Mouse (Mus musculus): Measurements from ENCODE around the gene Rph3al.

Gene Rph3al

DNA sequence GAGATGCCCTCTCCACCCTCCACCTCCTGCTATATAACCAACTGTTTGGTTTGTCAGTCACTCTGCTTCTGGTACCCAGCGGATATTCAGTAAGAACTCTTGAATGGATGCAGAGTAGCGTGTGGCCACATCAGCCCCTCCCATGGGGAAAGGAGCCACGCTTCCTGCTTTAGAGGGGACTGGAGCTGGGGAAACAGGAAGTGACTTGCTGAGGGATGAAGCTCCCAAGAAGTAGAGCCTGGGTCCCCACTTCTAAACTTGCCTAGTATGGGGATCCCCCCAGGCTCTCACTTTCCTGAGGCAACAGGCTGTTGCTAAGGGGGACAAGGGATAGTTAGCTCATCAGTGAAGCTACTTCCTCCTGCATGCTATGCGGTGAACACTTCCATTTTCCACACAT lies 30.8 kb downstream of the Rph3al start:
- DNase-seq (ENCODE audit: low read depth, low spot score): no peak

DNA sequence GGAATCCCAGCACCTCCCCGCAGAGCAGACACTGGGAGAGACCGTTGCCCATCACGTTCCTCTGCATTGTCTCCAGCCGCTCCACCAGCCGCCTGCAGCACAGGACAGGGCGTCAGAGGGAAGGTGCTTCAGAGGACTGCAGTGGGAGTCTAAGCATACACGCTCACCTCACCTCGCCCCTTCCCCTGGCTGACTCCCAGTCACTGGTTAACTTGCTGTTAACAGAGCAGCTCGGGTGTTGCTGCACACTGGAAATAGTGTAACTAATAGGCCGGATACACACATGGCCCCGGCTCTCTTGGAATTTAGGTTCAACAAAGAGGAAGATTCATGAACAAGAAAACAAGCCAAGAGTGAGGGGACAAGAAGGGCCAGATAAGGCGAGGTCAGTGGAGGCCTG lies 31.7 kb downstream of the Rph3al start:
- no peak for DNase-seq (ENCODE audit: low read depth, low spot score)

DNA sequence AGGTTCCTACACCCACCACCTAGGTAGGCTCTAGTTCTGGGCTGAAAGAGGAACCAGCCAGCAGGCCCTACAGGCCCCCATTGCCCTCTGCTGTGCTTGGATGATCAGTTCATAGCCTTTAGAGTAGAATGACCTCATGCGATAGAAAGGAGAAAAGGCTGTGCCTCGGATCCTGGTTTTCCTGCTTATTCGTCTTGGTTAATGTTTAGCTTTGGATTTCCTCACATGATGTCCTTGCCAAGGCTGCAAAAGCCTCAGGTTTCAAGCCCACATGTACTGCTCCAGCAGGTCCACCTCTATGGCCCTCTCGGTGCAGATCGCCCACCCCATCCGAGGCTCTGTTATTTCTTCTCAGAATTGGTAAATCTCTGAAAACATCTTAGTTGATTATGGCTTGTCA lies 33.2 kb downstream of the Rph3al start:
- DNase-seq (ENCODE audit: low read depth, low spot score): no peak

DNA sequence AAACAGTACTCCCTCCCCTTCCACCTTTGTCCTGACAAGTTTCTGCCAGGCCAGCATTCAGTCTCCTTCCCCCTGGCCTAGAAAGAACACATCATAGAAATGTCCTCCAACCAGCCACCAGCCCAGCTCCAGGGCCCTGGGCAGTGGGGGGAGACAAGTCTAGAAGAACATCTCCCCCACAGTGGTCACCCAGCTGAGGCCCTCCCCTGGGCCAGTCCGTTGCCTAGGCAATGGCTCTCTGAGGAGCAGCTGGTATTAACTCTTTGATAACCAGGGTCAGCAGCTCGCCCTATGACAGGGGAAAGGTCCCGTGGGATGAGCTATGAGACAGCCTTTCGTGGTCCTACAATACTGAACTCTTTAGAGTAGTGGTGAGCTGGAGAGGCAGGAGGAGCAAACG lies 33.7 kb downstream of the Rph3al start:
- no peak for DNase-seq (ENCODE audit: low read depth, low spot score)

DNA sequence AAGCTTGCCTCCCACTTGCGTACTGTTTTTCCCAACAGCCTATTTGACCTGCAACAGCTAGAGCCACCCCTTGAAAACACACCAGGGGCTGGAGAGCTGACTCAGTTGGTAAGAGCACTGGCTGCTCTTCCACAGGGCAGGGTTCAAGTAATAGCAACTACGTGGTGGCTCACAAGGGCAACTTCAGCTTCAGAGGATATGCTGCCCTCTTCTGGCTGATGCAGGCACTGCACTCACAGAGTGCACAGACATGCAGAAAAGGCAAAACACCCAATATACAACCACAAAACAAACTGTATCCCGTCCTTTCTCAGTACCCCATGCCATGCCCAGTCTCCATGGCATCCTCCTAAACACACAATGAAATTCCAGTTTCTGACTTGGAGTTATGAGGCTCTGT lies 34.7 kb downstream of the Rph3al start:
- no peak for DNase-seq (ENCODE audit: low read depth, low spot score)

DNA sequence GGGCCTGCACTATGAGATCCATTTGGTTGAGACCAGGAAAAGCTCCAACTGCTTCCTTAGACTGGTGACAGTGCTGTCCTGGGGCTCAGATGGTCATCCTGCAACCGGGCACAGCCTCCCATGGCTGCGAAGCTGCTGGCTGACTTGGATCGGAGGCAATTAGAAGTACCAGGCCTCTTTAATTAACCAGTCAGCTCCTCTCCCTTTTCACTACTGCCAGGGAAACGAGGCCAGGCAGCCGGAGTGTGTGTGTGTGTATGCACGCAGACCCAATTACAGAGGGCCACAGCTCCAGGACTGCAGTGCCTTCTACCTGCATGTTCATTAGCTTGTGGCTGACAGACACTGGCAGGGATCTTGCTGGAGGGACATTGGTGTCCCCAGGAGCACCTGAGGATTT lies 36.9 kb downstream of the Rph3al start:
- DNase-seq (ENCODE audit: low read depth, low spot score): no peak

DNA sequence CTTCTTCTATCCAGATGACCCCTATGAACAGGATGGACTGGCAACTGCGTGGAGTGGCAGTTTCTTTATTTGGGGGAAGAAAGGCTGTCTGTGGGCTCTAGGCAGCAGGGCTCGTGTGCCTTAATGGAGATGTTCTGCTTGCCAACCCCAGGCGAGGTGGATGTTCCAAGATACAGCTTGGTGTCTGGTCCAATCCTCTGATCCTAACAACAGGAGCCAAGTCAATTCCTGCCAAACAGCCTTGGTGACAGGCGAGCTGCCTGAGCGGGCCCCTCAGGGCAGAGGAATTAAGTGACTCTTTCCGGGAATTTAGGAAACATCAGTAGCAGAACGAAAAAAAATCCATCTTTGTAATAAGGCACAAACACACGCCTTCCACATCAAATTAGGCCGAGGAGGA lies 38.6 kb downstream of the Rph3al start:
- DNase-seq (ENCODE audit: low read depth, low spot score): no peak

DNA sequence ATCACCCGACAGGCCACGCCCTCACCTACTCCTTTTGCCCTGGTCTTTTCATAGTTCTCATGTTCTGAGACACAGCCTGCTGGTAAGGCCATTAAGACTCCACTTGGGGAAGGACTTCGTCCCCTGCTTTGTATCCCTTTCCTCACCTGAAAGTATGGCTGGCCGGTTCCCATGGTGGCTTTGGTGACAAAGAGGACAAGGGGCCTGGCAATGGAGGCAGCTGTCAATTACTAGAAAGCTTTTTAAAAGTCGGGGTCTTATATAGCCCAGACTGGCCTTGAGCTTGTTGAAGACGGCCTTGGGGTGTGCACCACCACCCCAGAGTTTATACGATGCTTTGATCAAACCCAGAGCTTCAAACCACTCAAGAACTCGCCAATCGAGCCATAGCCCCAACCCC lies 39.7 kb downstream of the Rph3al start:
- DNase-seq (ENCODE audit: low read depth, low spot score): no peak

DNA sequence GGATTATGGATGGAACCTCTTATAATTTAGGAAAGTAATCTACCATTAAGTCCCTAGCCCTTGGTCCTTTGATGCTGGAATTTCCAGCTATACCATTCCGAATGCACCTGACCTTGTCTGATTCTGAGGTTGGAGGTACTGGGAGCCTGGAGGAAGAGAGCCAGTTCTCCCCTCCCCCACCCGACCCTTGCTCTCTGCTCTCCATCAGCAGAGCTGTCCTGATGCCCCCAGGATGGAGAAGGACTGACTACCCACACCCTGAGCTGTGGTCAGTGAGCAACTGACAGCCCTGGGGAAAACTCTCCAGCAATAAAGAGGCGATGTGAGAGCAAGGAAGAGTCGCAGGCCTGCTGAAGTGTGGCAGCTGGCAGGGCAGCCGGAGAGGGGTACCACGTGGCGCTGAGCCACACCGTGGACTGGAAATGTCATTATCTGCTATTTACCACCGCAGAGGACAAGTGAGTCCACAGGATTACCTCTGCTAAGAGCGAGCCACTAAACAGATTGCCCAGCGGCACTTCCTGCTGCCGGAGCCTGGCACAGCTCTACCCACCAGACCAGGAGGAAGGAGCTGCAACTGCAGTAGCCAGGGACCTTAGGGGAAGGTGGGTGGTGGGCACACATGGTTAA lies 43.3 kb downstream of the Rph3al start:
- no peak for DNase-seq (ENCODE audit: low read depth, low spot score)

DNA sequence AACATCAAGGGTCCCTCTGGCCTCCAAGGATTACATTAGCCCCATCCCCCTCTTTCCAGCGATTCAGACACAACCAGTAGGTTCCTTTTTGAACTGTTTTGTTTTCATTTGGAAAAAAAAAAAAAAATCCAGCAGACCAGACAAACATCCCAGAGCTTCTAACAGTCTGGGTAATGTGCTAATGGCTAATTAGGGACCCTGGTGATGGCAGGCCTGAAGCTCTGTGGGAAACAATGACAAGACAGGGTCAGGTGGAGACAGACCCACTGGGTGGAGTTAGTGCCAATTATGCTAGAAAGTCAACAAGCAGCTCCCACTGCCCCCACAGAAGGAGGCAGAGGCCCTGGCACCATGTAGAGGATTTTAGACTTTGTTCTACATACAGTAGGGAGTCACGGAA lies 44.3 kb downstream of the Rph3al start:
- DNase-seq (ENCODE audit: low read depth, low spot score): no peak

DNA sequence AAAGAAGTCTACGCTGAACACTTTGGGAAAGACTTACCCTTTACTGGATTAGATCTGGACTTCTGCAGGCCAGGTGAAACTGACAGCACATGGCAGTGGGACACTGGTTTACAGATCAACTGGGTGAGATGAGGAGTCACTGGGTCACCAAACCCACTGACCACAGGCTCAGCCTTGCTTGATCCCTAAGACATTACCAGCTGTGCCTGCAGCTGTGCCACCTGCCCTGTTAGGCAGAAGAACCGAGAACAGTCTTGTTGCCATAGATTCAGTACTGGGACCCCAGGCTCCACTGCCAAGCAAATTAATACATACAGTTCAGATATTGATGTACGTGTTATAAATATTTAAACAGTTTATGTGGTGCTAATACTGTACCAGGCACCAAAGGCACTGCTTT lies 50.9 kb downstream of the Rph3al start:
- no peak for DNase-seq (ENCODE audit: low read depth, low spot score)

DNA sequence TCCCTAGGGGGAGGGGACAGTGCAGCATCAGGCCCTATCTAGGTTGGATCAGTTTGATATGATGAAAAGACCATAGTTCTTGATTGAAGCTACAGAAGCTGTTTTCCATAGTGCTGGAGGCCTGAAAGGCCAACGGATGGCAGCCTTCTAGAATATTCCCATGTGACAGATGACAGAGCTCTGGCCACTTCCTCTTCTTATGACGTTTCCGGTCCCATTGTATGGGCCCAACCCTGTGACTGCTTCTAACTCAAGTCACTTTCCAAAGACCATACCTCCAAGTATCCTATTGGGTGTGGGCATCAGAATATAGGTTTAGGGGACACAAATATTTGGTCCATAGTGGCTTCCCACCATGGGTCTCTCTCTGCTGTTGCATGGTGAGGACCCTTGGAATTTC lies 57.0 kb downstream of the Rph3al start:
- no peak for DNase-seq (ENCODE audit: low read depth, low spot score)

DNA sequence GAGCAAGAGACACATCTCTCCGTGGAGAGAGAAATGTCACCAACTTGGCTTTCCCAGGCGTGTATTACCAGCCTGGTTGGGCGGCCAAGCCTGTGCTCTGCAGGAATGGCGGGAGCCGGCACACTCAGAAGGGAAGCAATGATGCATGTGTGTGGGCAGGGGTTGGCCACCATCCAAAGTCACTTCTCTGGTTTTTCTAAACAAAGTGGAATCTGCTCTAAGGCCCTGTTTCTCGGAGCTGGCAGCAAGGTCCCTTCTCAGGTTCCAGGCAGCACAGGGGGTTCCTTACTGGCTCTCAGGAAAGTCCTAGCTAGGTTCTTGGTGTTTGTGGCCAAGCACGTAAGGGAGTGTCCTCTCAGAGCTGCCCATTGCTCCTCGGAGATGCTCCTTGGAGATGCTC lies 58.2 kb downstream of the Rph3al start:
- no peak for DNase-seq (ENCODE audit: low read depth, low spot score)

DNA sequence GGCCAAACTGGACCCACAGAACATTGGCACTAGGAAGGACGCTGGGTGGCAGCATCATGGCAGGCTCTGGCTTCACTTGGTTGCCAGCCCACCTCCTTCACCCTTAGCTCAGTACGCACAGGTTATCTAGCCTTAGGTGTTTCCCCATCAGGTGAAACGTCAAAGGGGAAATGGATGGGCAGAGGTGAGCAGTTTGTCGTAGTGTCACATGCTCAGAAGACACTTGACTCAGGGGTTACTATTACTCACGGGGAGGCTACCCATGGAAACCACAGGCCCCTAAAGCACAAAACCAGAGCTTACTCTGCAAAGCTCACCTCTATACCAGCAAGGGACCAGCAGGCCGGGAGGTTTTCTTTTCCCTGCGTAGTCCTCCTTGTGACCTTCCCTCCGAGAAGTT lies 59.8 kb downstream of the Rph3al start:
- DNase-seq (ENCODE audit: low read depth, low spot score): no peak

DNA sequence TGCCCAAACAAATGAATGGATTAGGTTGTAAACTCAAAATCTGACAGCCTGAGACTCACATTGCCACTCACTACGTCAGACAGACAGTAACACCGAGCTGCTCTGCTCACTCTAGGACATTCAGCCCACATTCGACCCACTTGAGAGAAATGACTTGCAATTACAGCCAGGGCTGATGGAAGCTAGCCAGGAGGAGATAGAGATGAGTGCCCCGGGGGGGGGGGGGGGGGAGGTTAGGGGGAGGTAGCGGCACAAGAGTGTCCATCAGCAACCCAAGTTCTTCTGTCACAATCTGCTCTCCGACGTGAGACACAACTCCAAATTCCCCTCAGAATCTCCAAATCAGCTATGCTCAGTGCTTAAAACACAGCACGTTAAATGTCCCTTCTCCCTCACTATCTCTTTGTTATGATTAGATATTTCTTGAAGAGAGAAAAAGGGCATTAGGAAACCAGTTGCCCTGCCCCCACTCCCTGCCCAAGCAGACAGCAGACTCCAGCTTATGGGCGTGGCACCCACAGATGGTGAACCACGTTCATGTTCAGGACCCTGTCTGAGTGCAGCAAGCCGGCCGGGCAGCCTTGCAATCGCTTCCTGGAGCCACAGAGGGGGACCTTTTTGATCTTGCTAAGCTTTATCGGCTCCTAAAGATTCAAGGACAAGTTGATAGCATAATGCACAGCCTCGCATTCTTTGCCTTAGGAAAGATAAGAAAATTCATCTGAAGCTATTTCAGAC lies 62.0 kb downstream of the Rph3al start:
- no peak for DNase-seq (ENCODE audit: low read depth, low spot score)

DNA sequence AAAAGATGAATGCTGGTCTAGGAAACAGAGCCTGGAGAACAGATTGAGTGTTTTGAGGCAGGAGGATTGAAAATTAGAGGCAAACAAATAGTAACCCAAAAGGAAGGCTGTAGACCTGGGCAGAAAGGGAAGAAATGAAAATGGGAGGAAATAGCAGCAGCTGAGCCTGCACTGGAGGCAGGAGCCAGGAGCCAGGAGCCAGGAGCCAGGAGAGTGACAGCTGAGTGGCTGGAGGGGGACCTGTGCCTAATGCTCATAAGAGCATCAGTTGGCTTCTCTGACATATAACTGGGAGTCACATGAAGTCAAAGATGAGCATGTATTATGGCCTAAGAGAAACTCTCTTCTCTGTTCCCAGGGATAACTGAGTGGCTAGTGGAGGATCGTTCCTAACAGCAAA lies 66.5 kb downstream of the Rph3al start:
- DNase-seq (ENCODE audit: low read depth, low spot score): no peak

DNA sequence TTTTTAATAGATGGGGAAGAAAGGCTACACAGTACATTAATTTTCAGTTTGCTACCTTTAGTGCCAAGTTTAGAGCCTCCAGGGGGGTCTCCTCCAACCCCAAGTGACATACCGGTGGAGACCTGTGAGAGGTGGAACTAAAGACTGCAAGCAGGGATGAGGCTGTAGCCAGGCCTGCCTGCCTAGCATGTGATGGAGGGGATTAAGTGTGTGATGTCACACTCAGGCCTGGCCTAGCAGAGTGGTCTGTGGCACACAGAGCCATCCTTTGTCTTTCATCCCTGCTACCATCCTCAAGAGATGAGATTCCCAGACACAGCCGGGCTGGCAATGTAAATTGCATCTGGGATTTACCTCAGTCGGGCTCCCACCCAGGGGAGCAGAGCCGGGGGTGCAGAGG lies 67.3 kb downstream of the Rph3al start:
- DNase-seq (ENCODE audit: low read depth, low spot score): no peak

DNA sequence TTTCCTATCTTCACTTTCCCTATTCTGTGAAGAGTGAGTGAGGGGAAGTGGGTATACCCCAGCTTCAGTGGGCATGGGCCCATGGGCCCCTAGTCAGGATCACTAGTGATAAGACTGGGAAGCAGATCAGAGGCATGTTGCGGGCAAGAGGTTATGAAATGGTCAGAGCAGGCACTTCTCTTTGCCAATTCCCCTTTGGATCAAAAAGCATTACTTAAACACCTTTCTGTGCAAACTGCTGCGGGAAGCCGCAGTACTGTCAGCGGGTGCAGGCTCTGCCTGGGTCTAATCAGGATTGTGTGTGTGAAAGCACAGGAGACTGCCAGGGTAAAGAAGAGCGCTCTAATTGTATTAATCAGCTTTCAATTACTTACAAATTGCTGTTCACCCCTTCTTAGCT lies 67.8 kb downstream of the Rph3al start:
- DNase-seq (ENCODE audit: low read depth, low spot score): no peak

DNA sequence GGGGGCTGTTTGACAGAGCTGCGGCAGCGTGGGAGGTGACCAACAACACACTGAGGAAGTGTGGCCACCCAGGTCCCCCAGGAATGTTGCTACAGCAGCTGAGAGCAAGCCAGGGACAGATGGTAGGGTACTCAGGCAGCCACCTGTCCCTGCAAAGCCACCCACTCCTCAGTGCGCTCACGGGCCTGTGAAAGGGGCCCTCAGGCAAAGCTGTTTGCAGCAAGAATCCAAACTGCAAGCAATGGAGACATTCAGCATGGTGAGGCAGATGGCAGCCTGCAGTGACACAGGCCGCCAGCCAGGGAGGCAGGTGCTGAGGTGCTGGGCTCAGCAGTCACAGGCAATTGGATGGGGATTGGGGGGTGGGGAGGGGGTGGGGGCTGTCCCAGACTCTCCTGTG lies 68.3 kb downstream of the Rph3al start:
- DNase-seq (ENCODE audit: low read depth, low spot score): no peak

DNA sequence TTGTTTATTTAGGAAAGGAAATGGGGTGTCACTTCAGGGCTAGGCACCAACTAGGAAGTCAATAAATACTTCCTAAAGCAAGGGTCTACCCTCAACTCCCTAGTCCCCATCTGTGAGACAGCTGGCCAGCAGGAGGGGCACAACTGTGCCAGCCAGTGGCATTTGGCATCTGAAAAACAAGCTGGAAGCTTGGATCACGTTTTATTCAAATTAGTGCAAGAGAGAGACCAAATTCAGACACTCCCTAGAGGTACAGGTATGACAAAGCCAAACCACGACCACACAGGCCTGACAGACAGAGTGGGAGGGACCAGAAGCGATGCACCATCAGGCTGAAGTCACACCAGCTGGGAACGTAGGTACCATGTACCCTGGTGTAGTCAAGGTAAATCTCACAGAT lies 71.4 kb downstream of the Rph3al start:
- no peak for DNase-seq (ENCODE audit: low read depth, low spot score)

DNA sequence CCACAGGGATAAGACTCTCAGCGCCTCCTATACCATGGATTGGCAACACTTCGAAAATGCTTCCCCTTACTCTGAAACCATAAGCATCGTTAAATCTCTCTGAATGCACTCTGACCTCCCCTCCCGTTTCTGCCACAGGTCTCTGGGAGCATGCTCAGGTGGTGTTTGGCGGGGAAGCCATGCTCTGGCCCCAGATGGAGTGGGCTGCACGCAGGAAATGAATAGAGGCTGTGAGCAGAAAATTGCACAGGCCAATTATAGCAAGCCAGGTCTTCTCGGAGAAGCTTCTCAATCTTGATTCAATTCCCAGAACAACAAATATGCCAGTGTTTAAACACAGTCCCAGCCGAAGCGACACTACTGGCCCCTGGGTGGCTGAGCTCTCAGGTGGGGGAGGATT lies 72.4 kb downstream of the Rph3al start:
- no peak for DNase-seq (ENCODE audit: low read depth, low spot score)

DNA sequence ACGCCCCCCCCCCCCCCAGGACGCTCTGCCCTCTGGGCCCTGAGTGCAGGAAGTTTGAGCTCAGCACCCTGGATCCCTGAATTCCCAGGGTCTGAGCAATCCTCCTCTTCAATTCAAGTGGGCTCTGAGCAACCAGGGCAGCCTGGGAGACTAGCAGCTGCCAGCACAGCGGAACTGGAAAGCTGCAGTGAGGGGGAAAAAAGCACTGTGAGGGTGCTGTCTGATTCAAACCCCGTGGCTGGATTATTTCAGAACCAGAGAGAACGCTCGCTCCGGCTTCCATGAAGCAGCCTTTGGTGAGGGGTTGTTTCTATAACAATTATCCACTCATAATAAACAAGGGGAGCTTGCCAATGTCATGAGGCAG lies 73.0 kb downstream of the Rph3al start:
- DNase-seq (ENCODE audit: low read depth, low spot score): no peak

DNA sequence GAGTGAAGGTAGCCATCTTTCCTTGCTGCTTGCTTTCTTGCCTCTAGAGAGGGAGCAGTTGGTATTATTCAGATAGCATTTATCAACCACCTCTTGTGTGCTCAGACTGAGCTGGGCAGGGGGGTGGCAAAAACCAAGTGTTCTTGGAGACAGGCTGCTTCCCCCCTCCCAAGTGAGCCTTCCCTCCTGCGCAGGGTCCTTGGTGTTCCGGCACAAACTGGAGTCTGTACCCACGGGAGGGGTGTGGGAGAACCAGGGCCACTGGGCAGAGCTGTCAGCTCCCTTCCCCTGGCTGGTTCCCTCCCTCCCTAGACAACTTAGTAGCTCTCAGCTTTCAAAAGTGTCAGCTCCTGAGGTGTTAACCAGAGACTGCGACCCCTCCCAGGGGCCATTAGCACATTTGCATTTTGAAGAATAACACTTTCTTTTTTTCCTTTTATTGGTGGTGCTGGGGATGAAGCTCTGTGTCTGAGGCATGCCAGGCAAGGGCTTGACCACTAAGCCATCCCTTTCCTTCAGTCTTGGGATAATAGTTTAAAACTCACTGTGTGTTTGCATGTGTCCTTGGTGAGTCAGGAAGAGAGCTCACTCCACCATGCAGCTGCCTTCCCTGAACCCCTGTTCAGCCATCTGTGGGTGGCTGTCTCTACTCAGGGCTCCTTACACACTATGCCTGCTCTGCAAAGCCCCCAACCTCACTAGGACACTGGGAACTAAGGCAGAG lies 73.5 kb downstream of the Rph3al start:
- no peak for DNase-seq (ENCODE audit: low read depth, low spot score)
